Mouse (Mus musculus) MEL (cell line): ENCODE data around the gene E130308A19Rik.
A peak's percentile ranks its signal among the peaks of the same experiment; 100 is the strongest.

Experiments used
- CTCF ChIP-seq, 3 experiments: IDR thresholded peaks in 2 of 3; conservative IDR thresholded peaks in 1 of 3; 2 replicates each; pipeline ENCODE4 v1.5.1; 2011 to 2012; ENCODE audit warnings: low read length in 3 of 3, low read depth in 2 of 3, mild to moderate bottlenecking in 2 of 3, improper control_type of control experiment in 1 of 3, inconsistent platforms in 1 of 3, mixed read lengths in 1 of 3, moderate library complexity in 1 of 3; ENCODE audit not compliant: control insufficient read depth in 1 of 3, insufficient read depth in 1 of 3, poor library complexity in 1 of 3, severe bottlenecking in 1 of 3
- EP300 ChIP-seq, 2 experiments: IDR thresholded peaks; 2 replicates each; pipeline ENCODE4 v1.6.1; 2011; ENCODE audit warnings: improper control_type of control experiment in 2 of 2, low read length in 2 of 2, low read depth in 1 of 2, mild to moderate bottlenecking in 1 of 2
- HCFC1 ChIP-seq: IDR thresholded peaks from 2 replicates; pipeline ENCODE4 v1.6.1; 2012; ENCODE audit warnings: low read depth, mild to moderate bottlenecking, inconsistent platforms, low read length, improper control_type of control experiment, moderate library complexity
- POLR2AphosphoS5 ChIP-seq: IDR thresholded peaks from 2 replicates; pipeline ENCODE4 v1.6.1; 2012; ENCODE audit warnings: low read depth, borderline replicate concordance, mild to moderate bottlenecking, inconsistent platforms, low read length, moderate library complexity, mixed read lengths
- SIN3A ChIP-seq: IDR thresholded peaks from 2 replicates; pipeline ENCODE4 v1.6.1; 2012; ENCODE audit warnings: low read length, improper control_type of control experiment, inconsistent platforms
- ZNF384 ChIP-seq: IDR thresholded peaks from 2 replicates; pipeline ENCODE4 v1.6.1; 2012; ENCODE audit warnings: low read depth, mild to moderate bottlenecking, inconsistent platforms, low read length, improper control_type of control experiment

DNA sequence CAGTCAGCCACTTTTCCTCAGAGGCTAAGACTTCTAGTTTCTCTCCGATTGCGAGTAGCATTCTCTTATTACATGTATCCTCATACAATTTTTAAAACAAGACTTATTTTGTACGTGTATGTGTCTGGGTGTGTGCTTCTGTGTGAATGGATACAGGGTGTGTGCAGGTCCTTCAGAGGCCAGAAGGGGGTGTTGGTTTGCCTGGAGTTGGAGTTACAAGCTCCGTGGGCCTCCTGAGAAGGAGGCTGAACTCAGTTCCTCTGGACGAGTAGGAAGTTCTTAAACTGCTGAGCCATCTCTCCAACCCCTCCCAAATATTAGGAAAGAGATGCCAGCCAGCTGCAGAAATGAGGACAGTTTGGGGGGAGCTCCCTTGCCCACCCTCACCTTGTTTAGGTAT is 182.4 kb downstream of the E130308A19Rik start:
- TF ChIP-seq POLR2AphosphoS5 (no peak), CTCF (IDR thresholded peaks at IDR 0.05 in 2 of 3, conservative IDR thresholded peaks at IDR 0.05 in 1 of 3; ENCODE audit: control insufficient read depth in 1 of 3, insufficient read depth in 1 of 3, low read depth in 2 of 3, low read length in 3 of 3, poor library complexity in 1 of 3, severe bottlenecking in 1 of 3) (peak; percentile 35 to 60 (median 46)), SIN3A (no peak), ZNF384 (no peak), EP300 (IDR thresholded peaks at IDR 0.05; ENCODE audit: low read depth in 1 of 2, low read length in 2 of 2) (no peak), HCFC1 (no peak)
